ENCODE assay signal across 25 mouse cellular contexts in the genomic region with DNA sequence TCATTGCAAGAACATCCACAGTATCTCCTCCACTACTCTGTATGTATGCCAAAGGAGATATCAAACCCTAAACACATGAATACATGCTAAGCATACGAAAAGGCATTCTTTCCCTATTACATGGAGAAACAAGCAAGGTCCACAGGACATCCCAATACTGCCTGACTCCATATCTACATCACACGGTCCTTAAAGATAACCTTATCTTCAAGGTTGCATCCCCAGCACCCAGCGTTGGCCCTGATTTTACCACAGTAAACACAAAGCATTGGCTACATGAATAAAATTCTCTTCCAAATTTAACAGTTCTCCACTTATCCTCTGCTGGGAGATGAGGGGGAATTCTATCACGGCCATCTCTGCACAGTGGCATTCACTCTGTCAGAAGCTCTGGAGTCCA.
"Had no signal": no experiment of that assay in that cellular context is flagged by ENCODE, and none has a peak within 500 bp of the region (broad histone marks: within the 10 kb centered on the region; RNA-seq: fewer than 3 reads in every experiment).

No protein-coding gene starts in this region.

- H3K4me3 ChIP-seq: embryonic facial prominence, embryonic 10.5 days; embryonic facial prominence, embryonic 12.5 days; embryonic facial prominence, embryonic 13.5 days; embryonic facial prominence, embryonic 15.5 days; erythroblast, embryonic 14.5 days; forebrain, embryonic 10.5 days; forebrain, embryonic 12.5 days; forebrain, embryonic 13.5 days; forebrain, embryonic 15.5 days; gastrocnemius, adult 2 months; heart, adult 2 months; heart, embryonic 10.5 days had no signal

- H3K9ac ChIP-seq: embryonic facial prominence, embryonic 12.5 days; embryonic facial prominence, embryonic 13.5 days; embryonic facial prominence, embryonic 15.5 days; forebrain, embryonic 12.5 days; forebrain, embryonic 13.5 days; forebrain, embryonic 15.5 days; forebrain, postnatal 0 days had no signal

- H3K27ac ChIP-seq: embryonic facial prominence, embryonic 10.5 days; embryonic facial prominence, embryonic 12.5 days; embryonic facial prominence, embryonic 13.5 days; embryonic facial prominence, embryonic 15.5 days; forebrain, embryonic 10.5 days; forebrain, embryonic 12.5 days; forebrain, embryonic 13.5 days; forebrain, embryonic 15.5 days; gastrocnemius, adult 2 months; heart, adult 2 months; heart, embryonic 10.5 days had no signal

- H3K36me3 ChIP-seq: embryonic facial prominence, embryonic 10.5 days; embryonic facial prominence, embryonic 12.5 days; embryonic facial prominence, embryonic 13.5 days; embryonic facial prominence, embryonic 15.5 days; forebrain, embryonic 10.5 days; forebrain, embryonic 12.5 days; forebrain, embryonic 15.5 days; heart, embryonic 10.5 days had no signal

- H3K9me3 ChIP-seq: embryonic facial prominence, embryonic 12.5 days; embryonic facial prominence, embryonic 15.5 days; forebrain, embryonic 10.5 days; forebrain, embryonic 12.5 days; forebrain, embryonic 15.5 days; heart, embryonic 10.5 days had no signal

- H3K4me1 ChIP-seq: embryonic facial prominence, embryonic 10.5 days; embryonic facial prominence, embryonic 12.5 days; embryonic facial prominence, embryonic 13.5 days; embryonic facial prominence, embryonic 15.5 days; forebrain, embryonic 10.5 days; forebrain, embryonic 12.5 days; forebrain, embryonic 13.5 days; forebrain, embryonic 15.5 days had no signal

- H3K27me3 ChIP-seq: embryonic facial prominence, embryonic 12.5 days; embryonic facial prominence, embryonic 13.5 days; embryonic facial prominence, embryonic 15.5 days; forebrain, embryonic 12.5 days; forebrain, embryonic 13.5 days; forebrain, embryonic 15.5 days had no signal

- DNase-seq: cerebellum, postnatal 10 days; cerebellum, postnatal 14 days; cerebellum, postnatal 25 days; cerebellum, postnatal 36 days; embryo, embryonic 11 days; forebrain, postnatal 0 days; gastrocnemius, adult 2 months; gastrocnemius, postnatal 10 days; gastrocnemius, postnatal 14 days; gastrocnemius, postnatal 36 days; heart, adult 11 months; heart, adult 18-20 months; heart, adult 2 months had no signal

- ATAC-seq: forebrain, embryonic 13.5 days; forebrain, embryonic 14.5 days; forebrain, embryonic 15.5 days; forebrain, embryonic 16.5 days; forebrain, postnatal 0 days had no signal
